Mouse (Mus musculus) layer of hippocampus, adult 2 months (tissue): Measurements from ENCODE around the gene Nat8f4. TPM values are rescaled to one million over a fixed set of nuclear protein-coding genes. Genes with fewer than 3 reads are reported as not detected.
"Not testable (repeated sequence)": the region's sequence is repeated elsewhere in the genome, so short reads cannot be mapped to it uniquely, and the experiment has no call there.

Experiments
- DNase-seq, 2 experiments: peaks; one replicate each; pipeline ENCODE4 v3.0.0; 2022; ENCODE audit warnings: low spot score in 2 of 2
- H3K27ac ChIP-seq: fragments of 200-600 bp; 2 replicates; pipeline ENCODE4 v1.8.1; 2022
- H3K4me3 ChIP-seq: fragments of 200-600 bp; 2 replicates; pipeline ENCODE4 v1.8.1; 2022; ENCODE audit warnings: mild to moderate bottlenecking
- CTCF ChIP-seq: fragments of 200-600 bp; conservative IDR thresholded peaks from 2 replicates; pipeline ENCODE4 v1.8.1; 2022; ENCODE audit warnings: antibody characterized with exemption, mild to moderate bottlenecking, moderate library complexity
- total RNA-seq, 2 experiments: library from RNA; stranded (reverse); gene quantifications; 2 replicates each; pipeline ENCODE4 v1.2.3; 2021

The Nat8f4 gene
- total RNA-seq, 2 experiments from 2014 or later, result 7.7 to 7.9 TPM

DNA sequence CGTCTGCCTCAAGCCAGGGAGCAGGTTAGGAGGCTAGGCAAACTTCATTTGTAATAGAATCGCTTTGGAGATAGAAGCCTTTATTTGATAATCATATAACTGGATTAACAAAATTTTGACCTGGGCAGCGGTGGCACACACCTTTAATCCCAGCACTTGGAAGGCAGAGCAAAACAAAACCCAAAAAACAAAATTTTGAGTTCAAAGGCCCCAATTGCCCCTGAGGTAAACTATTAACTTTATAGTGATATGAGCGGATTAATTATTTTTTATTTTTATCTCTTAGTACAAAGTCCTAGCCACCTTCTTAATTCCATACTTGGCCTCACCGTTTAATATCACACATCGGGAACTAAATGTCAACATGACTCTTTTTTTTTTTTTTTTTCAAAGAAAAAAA is 11.9 kb upstream of the Nat8f4 start:
- H3K4me3 ChIP-seq, result peak overlapping the region; percentile 62
- H3K27ac ChIP-seq, result peak overlapping the region; percentile 89
- no peak for DNase-seq
- no peak for TF ChIP-seq CTCF

DNA sequence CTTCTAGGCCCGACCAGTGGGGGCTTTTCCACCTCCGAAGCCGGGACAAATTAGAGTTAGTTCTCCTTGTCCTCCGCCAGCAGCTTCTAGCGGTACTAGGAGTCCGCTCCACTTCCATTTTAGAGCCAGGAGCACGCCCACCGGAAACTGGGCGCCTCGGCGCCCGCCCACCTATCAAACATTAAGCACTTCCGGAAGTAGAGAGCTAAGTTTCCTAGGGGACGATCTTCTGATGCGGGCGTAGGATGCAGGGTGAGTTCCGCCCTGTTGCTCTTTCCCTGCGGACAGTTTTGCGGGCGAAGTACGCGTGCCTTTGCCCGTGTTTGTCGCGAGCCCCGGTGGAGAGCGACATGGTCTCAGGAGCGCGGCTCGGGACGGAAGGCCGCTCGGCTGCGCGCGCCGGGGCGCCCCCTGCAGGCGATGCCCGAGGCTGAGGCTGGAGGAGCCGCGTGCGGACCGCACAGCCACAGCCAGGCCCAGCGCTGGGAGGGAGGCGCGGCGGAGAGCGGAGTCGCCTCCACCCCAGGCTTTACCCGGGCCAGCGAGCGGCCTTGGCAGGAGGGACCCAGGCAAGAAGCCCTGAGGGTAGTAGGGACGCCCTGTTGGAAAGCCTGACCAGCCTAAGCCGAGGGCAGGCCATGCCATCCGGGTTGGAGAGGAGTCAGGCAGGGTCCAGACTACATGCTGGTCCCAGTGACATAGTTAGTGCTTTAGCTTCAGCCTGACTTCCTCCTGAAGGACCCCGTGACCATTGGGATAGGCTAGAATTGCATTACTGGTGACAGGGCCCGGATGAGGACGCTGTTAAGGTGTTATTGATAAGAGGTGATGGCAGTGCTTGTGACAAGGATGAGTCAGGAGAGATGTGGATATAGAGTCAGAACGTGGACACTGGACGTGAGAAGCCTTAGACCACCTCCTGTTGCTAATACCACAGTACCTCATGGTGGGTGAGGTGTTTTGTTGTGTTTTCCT is 11.1 kb upstream of the Nat8f4 start, which contains the start of gene Nat8f1:
Gene Nat8f1 (minus strand): TSS at position 149 of the 975 bp plus-strand sequence.
- DNase-seq, result peak; percentile 83 to 87
- Histone ChIP-seq H3K27ac (peak within 1 kb of the TSS; percentile 89), H3K4me3 (peak within 1 kb of the TSS; percentile 62)
- TF ChIP-seq CTCF, result peak; percentile 82

DNA sequence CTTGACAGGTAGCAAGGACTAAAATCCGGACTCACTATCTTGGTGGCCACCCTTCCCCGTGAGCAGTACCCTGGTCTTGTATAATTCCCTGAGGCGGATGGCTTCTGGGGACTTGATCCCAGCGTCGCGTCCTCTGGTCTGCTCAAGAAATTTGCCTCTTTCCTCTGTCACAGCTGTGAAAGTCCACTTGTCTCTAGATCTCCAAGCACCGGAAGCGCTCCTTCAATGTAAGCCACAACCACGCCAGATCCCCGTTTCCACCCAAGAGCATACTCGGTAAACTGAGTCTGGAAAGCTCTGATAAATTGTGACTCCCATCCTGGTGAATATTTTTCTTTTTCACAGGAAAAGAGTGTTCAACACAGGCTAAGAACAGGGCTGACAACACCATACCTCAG is 10.5 kb upstream of the Nat8f4 start:
- TF ChIP-seq CTCF, result no peak
- Histone ChIP-seq H3K27ac (peak overlapping the region; percentile 89), H3K4me3 (peak overlapping the region; percentile 62)
- DNase-seq, result no peak

GRCm38 (mm10) chr6:85911587-85911986 is 6.9 kb upstream of the Nat8f4 start, which contains the start of gene Tprkb:
TSS of gene Tprkb (plus strand) at chr6:85911865.
- H3K4me3 ChIP-seq, result peak within 1 kb of the TSS; percentile 6
- TF ChIP-seq CTCF, result no peak
- peak within 1 kb of the TSS; percentile 82 for H3K27ac ChIP-seq
- DNase-seq, result no peak

- DNase-seq, result no peak
- Histone ChIP-seq H3K4me3 (no peak overlapping the region), H3K27ac (peak overlapping the region; percentile 94; the same call in 1 of the 2 replicates)
- no peak for TF ChIP-seq CTCF
These were observed 5.0 kb upstream of the Nat8f4 start for GRCm38 (mm10) chr6:85909704-85910103.

DNA sequence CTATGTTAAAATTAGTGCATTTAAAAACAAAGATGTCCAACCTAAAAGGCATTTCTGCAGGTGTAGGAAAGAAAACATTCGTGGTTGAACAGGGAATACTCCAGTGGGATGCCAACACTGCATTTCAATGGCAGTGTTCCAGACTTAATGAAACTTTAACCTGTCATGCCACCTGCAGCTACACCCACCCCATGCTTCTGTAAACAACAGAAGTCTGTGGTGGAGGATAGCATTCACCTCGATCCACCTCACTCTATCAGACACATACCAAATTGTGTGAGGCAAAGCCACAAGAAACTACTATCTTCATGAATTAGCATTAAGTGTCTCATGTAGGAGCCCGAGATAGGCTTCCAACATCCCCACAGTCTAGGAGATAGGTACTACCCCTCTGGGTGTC is 3.7 kb upstream of the Nat8f4 start:
- no peak for DNase-seq
- no peak for TF ChIP-seq CTCF
- Histone ChIP-seq H3K27ac (peak overlapping the region; percentile 94), H3K4me3 (no peak overlapping the region)

- peak; percentile 58 to 82 for DNase-seq
- peak overlapping the region; percentile 94 for H3K27ac ChIP-seq
- not testable (repeated sequence) for H3K4me3 ChIP-seq
These were observed 2.2 kb upstream of the Nat8f4 start for GRCm38 (mm10) chr6:85906911-85907351.

GRCm38 (mm10) chr6:85902303-85902702 is 2.4 kb downstream of the Nat8f4 start:
- no peak for TF ChIP-seq CTCF
- Histone ChIP-seq H3K27ac (no peak overlapping the region), H3K4me3 (no peak overlapping the region)
- no peak for DNase-seq

DNA sequence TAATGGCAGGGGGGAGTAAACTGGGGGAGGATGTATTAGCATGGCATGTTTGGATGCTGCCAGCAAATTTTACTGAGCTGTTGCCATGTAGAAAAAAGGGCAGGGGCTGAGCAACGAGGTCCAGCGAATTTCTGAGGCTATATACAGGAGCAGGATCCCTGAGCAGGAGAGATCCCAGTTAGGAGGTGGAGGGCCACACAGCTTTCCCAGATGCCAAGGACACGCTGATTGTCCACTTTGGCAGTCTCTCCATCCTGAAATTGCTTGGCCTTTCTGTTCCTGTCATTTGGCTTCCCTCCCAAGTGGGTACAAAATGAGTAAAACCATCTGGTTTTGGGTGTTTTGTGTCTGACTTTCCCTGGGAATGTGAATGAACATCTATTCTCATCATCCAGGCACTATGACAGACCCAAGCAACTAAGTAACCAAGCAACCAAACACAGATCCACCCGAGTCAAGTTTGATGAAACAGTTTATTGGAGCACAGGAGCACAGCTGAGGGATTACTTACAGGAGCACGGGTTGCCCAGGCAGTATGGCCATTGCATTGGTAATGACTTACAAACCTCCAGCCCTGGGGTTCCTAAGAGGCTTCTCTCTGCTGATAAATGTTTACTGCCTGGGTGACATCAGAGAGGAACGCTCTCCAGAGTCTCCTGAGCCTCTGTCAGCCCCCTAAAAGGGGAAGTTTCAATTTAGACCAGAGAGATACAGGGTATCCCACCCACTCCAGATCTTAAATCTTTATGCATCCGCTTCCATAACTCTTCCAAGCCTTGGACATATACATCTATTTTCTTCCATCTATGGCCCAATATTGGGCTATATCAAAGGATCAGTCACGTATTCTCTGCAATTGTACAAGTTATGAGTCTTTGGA is 5.8 kb downstream of the Nat8f4 start:
- peak overlapping the region; percentile 4; the same call in 1 of the 2 replicates for H3K27ac ChIP-seq
- H3K4me3 ChIP-seq, DNase-seq: not testable (repeated sequence)

DNA sequence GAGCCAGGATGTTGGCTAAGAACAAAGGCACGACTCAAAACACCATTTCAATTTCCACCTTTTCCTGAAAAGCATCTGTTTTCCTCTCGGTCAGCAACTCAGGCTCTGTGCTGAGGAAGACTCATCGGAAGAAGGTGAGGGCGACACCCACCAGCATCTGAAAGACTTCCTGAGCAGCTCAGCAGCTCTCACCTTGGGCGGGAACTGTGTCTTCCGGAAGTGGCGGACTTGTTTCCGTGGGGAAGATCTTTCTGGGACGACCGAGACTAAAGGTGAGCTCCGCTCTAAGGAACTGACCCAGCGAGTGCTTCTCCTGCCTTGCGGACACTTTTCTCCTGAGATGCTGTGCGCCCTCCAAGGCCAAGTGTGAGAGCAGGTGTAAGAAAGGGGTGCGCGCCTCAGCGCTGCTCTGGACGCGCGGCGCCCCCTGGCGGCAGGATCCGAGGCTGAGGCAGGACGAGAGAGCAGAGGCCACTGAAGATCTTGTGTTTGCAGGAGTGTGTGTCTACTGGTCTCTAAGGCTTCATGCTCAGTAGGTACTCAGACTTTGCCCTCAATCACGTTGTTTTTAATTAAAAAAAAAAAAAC is 9.5 kb downstream of the Nat8f4 start:
- not testable (repeated sequence) for H3K4me3 ChIP-seq, H3K27ac ChIP-seq
- peak in 1 of 2 experiments; percentile 19 for DNase-seq
- TF ChIP-seq CTCF, result peak; percentile 77

DNA sequence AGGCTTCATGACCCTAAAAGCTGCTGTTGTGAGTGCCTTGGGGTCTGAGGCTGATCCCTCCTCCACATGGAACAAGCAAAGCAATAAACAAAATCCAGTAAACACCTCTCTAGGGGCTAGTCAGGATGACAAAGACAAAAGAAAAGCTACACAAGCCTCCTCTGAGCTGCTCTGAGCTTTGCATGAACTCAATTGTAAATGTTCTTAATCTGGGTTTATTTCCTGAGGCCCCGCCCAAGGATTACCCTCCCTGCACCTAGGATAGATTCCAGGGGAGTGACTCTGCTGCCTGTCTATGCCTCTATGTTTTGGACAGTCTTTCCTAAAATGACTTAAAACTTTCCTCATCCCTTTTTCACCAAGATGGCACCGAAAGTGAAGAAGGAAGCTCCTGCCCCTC is 15.7 kb downstream of the Nat8f4 start:
- TF ChIP-seq CTCF, result no peak
- Histone ChIP-seq H3K27ac (no peak overlapping the region), H3K4me3 (no peak overlapping the region)
- no peak for DNase-seq

GRCm38 (mm10) chr6:85884311-85884710 is 20.4 kb downstream of the Nat8f4 start:
- H3K27ac ChIP-seq, result no peak overlapping the region
- no peak overlapping the region for H3K4me3 ChIP-seq
- TF ChIP-seq CTCF, result no peak
- DNase-seq, result no peak

GRCm38 (mm10) chr6:85883246-85883645 is 21.4 kb downstream of the Nat8f4 start:
- DNase-seq, H3K4me3 ChIP-seq, H3K27ac ChIP-seq: not testable (repeated sequence)

- DNase-seq, H3K27ac ChIP-seq, H3K4me3 ChIP-seq: not testable (repeated sequence)
These were observed 35.7 kb downstream of the Nat8f4 start, which contains the start of gene Nat8f2 for GRCm38 (mm10) chr6:85869006-85869405. TSS of gene Nat8f2 (minus strand) at chr6:85869158.
